Mouse (Mus musculus) effector memory CD4-positive, alpha-beta T cell, adult 5 months (primary cell): Measurements from ENCODE around the gene Vmn1r159. TPM values are rescaled to one million over a fixed set of nuclear protein-coding genes. Genes with fewer than 3 reads are reported as not detected.

Experiments
- polyA plus RNA-seq: library from polyadenylated mRNA; unstranded; fragments of 100-300 nt; shearing (Covaris generic); gene quantifications from one replicate; pipeline ENCODE4 v1.2.1, GENCODE M21; 2017

Gene Vmn1r159
- polyA plus RNA-seq = not detected

GRCm38 (mm10) chr7:22843505-22843904 lies at the start of gene Vmn1r159:
Vmn1r159 (minus strand) TSS chr7:22843605.

GRCm38 (mm10) chr7:22870924-22871323 lies 27.5 kb upstream of the Vmn1r159 start, which contains the start of gene Vmn1r160:
Vmn1r160 (plus strand) TSS chr7:22871224.

Other genes with a start within 250 kb of the Vmn1r159 start
- 0.67 TPM for gene Vmn1r155, start 185.6 kb downstream of the Vmn1r159 start, polyA plus RNA-seq
- gene Gm8693, start 151.3 kb downstream of the Vmn1r159 start, polyA plus RNA-seq = not detected
- not detected for gene Gm4567, start 123.9 kb downstream of the Vmn1r159 start, polyA plus RNA-seq
- not detected for gene Vmn1r157, start 81.9 kb downstream of the Vmn1r159 start, polyA plus RNA-seq
- gene Vmn1r158, start 52.8 kb downstream of the Vmn1r159 start, polyA plus RNA-seq = not detected
- gene Vmn1r160, start 27.6 kb upstream of the Vmn1r159 start, polyA plus RNA-seq = not detected
- gene Gm4214, start 141.1 kb upstream of the Vmn1r159 start, polyA plus RNA-seq = not detected
- not detected for gene Gm4216, start 176.3 kb upstream of the Vmn1r159 start, polyA plus RNA-seq
- gene Vmn1r163, start 211.9 kb upstream of the Vmn1r159 start, polyA plus RNA-seq = not detected
- gene Gm8720, start 223.9 kb upstream of the Vmn1r159 start, polyA plus RNA-seq = not detected